Mouse (Mus musculus) forebrain, embryonic 10.5 days (tissue): ENCODE results near the gene Prpf40a. TPM values are rescaled to one million over a fixed set of nuclear protein-coding genes. Genes with fewer than 3 reads are reported as not detected.
A peak's percentile ranks its signal among the peaks of the same experiment; 100 is the strongest.

Experiments
- DNase-seq: peaks from one replicate; pipeline ENCODE4 v3.0.0-alpha.2; 2017; ENCODE audit warnings: low spot score; ENCODE audit errors: extremely low spot score
- H3K27ac ChIP-seq: fragments of 300-500 bp; sonication (generic); 2 replicates; pipeline ENCODE4 v1.5.1; 2016; ENCODE audit warnings: mild to moderate bottlenecking
- H3K27me3 ChIP-seq: fragments of 300-500 bp; sonication (generic); 2 replicates; pipeline ENCODE4 v1.6.1; 2016; ENCODE audit warnings: mild to moderate bottlenecking; ENCODE audit not compliant: poor library complexity, severe bottlenecking
- H3K36me3 ChIP-seq: fragments of 300-500 bp; sonication (generic); replicated peaks from 2 replicates; pipeline ENCODE4 v1.6.1; 2016; ENCODE audit warnings: mild to moderate bottlenecking, moderate library complexity
- H3K4me1 ChIP-seq: fragments of 300-500 bp; sonication (generic); 2 replicates; pipeline ENCODE4 v1.6.1; 2016
- H3K4me3 ChIP-seq: fragments of 300-500 bp; sonication (generic); 2 replicates; pipeline ENCODE4 v1.5.1; 2016; ENCODE audit warnings: mild to moderate bottlenecking, moderate library complexity
- H3K9me3 ChIP-seq: fragments of 300-500 bp; sonication (generic); 2 replicates; pipeline ENCODE4 v1.6.1; 2016; ENCODE audit warnings: mild to moderate bottlenecking, moderate library complexity
- WGBS: fragments of 180-500 bp; shearing (Covaris S2); methylation state at CpG from one replicate; pipeline ENCODE4 v1.1.7; 2016; 5-methylcytosine and 5-hydroxymethylcytosine counted together
- polyA plus RNA-seq: library from polyadenylated mRNA; unstranded; fragments of >200 nt; fragmentation: Nextera tagmentation; extraction: Ambion mirVana; gene quantifications from 2 replicates; pipeline ENCODE4 v1.2.1, GENCODE M21; 2016

The Prpf40a gene
- polyA plus RNA-seq, 1 experiment from 2014 or later = 202 TPM

DNA sequence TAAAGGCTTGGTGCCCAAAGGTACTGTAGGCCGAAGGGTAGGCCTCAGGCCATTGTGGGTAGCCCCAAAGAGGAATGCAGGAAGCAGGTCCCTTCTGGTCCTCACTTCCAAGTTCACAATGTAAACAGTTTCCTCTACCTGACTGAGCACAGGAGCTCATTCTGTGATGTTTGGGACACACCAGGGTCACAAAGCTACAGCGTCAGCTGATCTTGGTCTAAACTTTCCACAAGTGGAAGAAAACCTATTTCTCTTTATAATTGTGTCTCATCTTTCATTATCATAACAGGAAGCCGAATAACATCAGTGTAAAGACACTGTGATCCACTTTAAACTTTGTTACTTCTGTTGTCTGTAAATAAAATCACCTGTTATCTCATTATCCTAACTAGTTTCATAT is 95.6 kb downstream of the Prpf40a start:
- Histone ChIP-seq H3K4me3 (no peak overlapping the region), H3K4me1 (no peaks in the 10 kb centered on the region), H3K27me3 (no peaks in the 10 kb centered on the region), H3K36me3 (peaks cover 17% of the 10 kb centered on the region), H3K27ac (no peak overlapping the region), H3K9me3 (no peaks in the 10 kb centered on the region)
- no peak for DNase-seq
- WGBS = 97% methylated on average over 3 of the region's 3 CpGs

- peaks cover 21% of the 10 kb centered on the region for H3K36me3 ChIP-seq
- H3K27me3 ChIP-seq = no peaks in the 10 kb centered on the region
- no peak overlapping the region for H3K27ac ChIP-seq
- no peaks in the 10 kb centered on the region for H3K9me3 ChIP-seq
- WGBS = 92% methylated on average over 9 of the region's 9 CpGs
- DNase-seq = no peak
- H3K4me3 ChIP-seq = no peak overlapping the region
- H3K4me1 ChIP-seq = no peaks in the 10 kb centered on the region
Measured at GRCm38 (mm10) chr2:53095031-53095430, 96.1 kb downstream of the Prpf40a start.

- H3K27ac ChIP-seq = no peak overlapping the region
- DNase-seq = peak; percentile 6
- no peak overlapping the region for H3K4me3 ChIP-seq
- no peaks in the 10 kb centered on the region for H3K27me3 ChIP-seq
- H3K4me1 ChIP-seq = no peaks in the 10 kb centered on the region
- 0 out of 2 replicates have a peak, but pooled peaks cover 5% of the 10 kb centered on the region for H3K36me3 ChIP-seq
- 94% methylated on average over 3 of the region's 3 CpGs for WGBS
- no peaks in the 10 kb centered on the region for H3K9me3 ChIP-seq
Measured at GRCm38 (mm10) chr2:53088744-53089143, 102.3 kb downstream of the Prpf40a start.

DNA sequence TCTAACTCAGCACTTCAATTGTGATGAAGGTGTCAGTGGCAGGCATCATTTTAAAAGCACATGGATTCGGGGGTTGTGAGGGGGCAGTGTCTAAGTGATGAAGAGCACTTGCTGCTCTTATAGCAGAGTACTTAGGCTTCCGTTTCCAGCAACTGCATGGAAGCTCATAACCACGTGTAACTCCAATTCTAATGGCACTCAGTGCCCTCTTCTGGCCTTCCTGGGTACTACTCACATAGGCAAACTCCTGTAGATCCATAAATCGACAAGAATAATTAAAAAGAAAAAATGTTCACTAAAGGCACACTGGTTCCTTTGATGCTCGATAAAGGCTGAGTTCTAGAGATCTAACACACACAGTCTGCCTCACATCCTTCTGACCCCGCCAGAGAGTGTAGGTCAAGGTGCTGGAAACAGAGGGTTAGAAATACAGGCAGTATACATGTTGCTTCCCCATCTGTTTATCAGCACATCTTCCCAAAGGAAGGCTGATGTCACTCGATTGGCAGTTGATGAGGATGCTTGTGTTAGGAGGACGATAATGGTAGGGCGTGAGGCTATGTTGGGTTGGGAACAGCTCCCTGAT is 105.4 kb downstream of the Prpf40a start:
- WGBS = 66% methylated on average over 9 of the region's 9 CpGs

More for the DNA sequence above, 105.4 kb downstream of the Prpf40a start:
- Histone ChIP-seq H3K27me3 (no peaks in the 10 kb centered on the region), H3K4me3 (no peak overlapping the region), H3K4me1 (peaks cover 8% of the 10 kb centered on the region; the same call in 1 of the 2 replicates), H3K9me3 (no peaks in the 10 kb centered on the region), H3K36me3 (0 out of 2 replicates have a peak, but pooled peaks cover 5% of the 10 kb centered on the region), H3K27ac (no peak overlapping the region)
- peak; percentile 33 for DNase-seq

Other genes starting within 250 kb of the Prpf40a start
- gene Arl6ip6, start 442 bp upstream of the Prpf40a start, polyA plus RNA-seq = 74.4 and 88.4 TPM in 2 replicates